Mouse (Mus musculus) brain, embryonic 14.5 days (tissue): ENCODE measurements around the gene Onecut1. TPM values are rescaled to one million over a fixed set of nuclear protein-coding genes. Genes with fewer than 3 reads are reported as not detected.

Source experiments
- DNase-seq: peaks from one replicate; pipeline ENCODE4 v3.0.0-alpha.2; 2011; ENCODE audit warnings: low read depth
- CTCF ChIP-seq: fragments of 200-500 bp; IDR thresholded peaks from 2 replicates; pipeline ENCODE4 v1.5.1; 2012; ENCODE audit warnings: inconsistent platforms, mild to moderate bottlenecking, moderate library complexity, borderline replicate concordance; ENCODE audit not compliant: insufficient read depth, insufficient read length; ENCODE audit errors: extremely low read depth
- POLR2A ChIP-seq: fragments of 200-500 bp; IDR thresholded peaks from 2 replicates; pipeline ENCODE4 v1.6.1; 2012; ENCODE audit warnings: mild to moderate bottlenecking, inconsistent platforms, borderline replicate concordance; ENCODE audit not compliant: poor library complexity, insufficient read depth, insufficient read length, severe bottlenecking; ENCODE audit errors: extremely low read depth
- polyA plus RNA-seq: library from polyadenylated mRNA; depleted of rRNA; stranded (reverse); fragments of >200 nt; gene quantifications from 2 replicates; pipeline ENCODE4 v1.2.3, GENCODE M21; 2012; rRNA removed

The Onecut1 gene
- polyA plus RNA-seq, 1 experiment: 5.8 TPM

GRCm38 (mm10) chr9:74920450-74920849 lies 58.7 kb downstream of the Onecut1 start:
- no peak for DNase-seq

DNA sequence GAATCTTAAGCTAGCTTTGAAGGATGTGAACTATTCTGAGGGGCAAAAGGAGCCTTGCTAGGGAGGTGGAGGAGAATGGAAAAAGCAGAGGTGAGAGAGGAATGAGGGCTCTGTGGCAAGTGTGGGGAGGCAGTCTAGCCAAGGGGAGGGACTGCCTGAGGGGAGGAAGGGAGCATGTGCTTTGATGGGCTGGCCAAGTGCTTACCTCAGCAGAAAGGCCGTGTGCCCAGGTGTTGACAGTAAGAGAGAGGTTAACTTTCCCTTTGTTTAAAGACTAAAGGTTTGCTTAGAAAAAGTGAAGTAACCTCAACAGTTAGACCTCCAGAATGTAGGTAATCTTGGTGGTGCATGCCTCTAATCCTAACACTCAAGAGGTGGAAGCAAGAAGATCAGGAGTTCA lies 59.7 kb downstream of the Onecut1 start:
- TF ChIP-seq POLR2A: no peak
- TF ChIP-seq CTCF: no peak
- DNase-seq: no peak

More at GRCm38 (mm10) chr9:74920450-74920849, 58.7 kb downstream of the Onecut1 start:
- no peak for TF ChIP-seq POLR2A
- no peak for TF ChIP-seq CTCF

DNA sequence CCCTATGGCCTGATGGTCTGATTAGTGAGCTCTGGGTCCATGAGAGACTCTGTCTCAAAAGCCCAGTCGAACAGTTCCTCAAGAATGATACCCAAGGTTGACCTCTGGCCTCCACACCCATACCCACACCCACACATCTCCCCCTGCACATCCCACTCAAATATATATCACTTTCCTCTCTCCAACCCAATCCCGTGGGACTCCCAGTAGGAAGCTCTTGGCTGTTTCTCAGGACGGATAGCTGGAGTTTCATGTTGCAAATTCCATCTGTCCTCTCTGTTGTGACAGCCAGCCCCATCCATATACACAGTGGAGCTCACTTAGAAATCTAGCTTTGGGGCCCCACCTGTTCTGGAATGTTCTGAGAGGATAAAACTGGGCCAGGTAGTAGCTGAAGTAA lies 61.2 kb downstream of the Onecut1 start:
- DNase-seq: no peak
- TF ChIP-seq POLR2A (no peak), CTCF (no peak)

GRCm38 (mm10) chr9:74923291-74923977 lies 61.7 kb downstream of the Onecut1 start:
- TF ChIP-seq POLR2A (no peak), CTCF (no peak)
- no peak for DNase-seq

GRCm38 (mm10) chr9:74925220-74925769 lies 63.6 kb downstream of the Onecut1 start:
- no peak for TF ChIP-seq POLR2A
- no peak for TF ChIP-seq CTCF
- DNase-seq: peak; percentile 92

DNA sequence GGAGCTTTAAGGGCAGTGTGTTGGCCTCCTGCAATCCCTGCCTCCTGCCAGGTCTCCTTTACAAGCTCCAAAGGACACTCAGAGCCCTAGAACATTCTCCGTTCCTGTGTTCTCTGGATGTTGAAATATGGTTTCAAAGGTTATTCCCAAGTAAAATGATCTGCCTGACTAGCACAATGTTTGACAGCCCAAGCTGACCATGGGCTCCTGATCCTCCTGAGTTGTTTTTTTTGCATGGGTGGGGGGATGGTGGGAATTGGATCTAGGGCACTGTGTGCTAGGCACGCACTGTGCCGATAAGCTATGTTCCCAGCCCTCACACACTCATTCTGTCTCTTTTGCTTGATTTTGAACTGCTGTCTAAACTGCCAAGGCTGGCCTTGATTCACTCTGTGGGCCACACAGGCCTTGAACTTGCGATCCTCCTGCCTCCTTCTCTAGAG lies 68.3 kb downstream of the Onecut1 start:
- TF ChIP-seq CTCF (no peak), POLR2A (no peak)
- no peak for DNase-seq

DNA sequence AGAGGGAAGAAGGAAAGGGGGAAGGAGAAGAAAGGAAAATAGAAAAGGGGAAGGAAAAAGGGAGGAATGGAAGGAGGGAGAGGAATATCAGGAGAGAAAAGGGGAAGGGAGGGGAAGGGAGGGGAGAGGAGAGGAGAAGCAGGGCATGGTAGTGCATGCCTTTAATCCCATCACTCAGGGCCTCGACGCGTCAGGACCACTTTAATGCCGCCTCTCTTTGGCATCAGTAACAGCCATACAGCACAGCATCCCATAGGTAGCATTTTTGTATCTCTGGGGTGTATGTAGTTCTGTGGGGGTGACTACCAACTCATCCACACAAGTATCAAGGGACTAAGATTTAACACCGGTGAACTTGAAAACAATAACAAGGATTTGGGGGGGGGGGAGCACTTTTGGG lies 68.9 kb downstream of the Onecut1 start:
- no peak for DNase-seq
- TF ChIP-seq POLR2A (no peak), CTCF (no peak)

GRCm38 (mm10) chr9:74935289-74935688 lies 73.6 kb downstream of the Onecut1 start:
- no peak for TF ChIP-seq CTCF
- TF ChIP-seq POLR2A: no peak
- DNase-seq: no peak

- DNase-seq: no peak
- no peak for TF ChIP-seq CTCF
Observed at GRCm38 (mm10) chr9:74937761-74938160, 76.0 kb downstream of the Onecut1 start.

GRCm38 (mm10) chr9:74938670-74939534 lies 77.2 kb downstream of the Onecut1 start:
- no peak for TF ChIP-seq CTCF
- no peak for TF ChIP-seq POLR2A
- DNase-seq: no peak

Other genes with a start within 250 kb of the Onecut1 start
- gene Fam214a, start 91.0 kb downstream of the Onecut1 start, polyA plus RNA-seq: 21.5 and 25.4 TPM in 2 replicates
- gene Arpp19, start 175.7 kb downstream of the Onecut1 start, polyA plus RNA-seq: 82.1 and 94.9 TPM in 2 replicates
- gene Myo5a, start 209.1 kb downstream of the Onecut1 start, polyA plus RNA-seq: 37.3 and 62.0 TPM in 2 replicates